Mouse (Mus musculus): ENCODE data around the gene Klhl8.

The Klhl8 gene

DNA sequence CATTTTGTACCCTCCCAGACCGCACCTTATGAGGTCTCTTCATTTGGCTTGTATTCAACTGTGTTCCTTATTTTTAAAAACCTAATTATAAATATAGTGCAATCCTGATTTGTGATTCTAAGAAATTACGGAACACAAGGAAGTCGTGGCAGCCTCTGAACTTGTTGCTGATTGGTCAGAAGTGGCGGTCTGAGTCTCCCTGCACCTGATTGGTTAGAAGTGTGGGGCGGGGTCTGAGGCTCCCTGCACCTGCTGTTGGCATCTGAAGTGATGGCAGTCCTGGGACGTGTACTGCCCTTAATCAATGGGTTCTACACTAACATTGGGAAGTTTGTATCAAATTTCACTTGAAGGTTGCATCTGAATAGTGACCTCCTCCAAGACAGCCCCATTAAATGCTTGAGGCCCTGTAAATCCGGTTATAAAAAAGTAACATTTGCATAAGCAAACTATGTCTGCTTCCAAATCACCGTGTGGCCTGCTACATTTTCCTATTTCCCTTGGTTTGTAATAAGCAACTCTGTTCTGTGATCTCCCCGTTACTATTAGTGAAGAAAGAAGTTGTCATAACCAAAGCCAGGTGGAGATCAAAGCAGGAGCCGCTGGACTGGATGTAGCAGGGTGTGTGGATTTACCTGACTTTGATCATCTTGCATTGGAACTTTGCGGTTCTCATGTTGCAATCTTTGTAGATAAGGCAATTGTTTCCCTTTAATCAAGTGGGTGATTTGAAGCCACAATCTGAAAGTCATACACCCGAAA, 5.7 kb upstream of the Klhl8 start:
- DNase-seq (ENCODE audit: low spot score in 2 of 2): no peak

DNA sequence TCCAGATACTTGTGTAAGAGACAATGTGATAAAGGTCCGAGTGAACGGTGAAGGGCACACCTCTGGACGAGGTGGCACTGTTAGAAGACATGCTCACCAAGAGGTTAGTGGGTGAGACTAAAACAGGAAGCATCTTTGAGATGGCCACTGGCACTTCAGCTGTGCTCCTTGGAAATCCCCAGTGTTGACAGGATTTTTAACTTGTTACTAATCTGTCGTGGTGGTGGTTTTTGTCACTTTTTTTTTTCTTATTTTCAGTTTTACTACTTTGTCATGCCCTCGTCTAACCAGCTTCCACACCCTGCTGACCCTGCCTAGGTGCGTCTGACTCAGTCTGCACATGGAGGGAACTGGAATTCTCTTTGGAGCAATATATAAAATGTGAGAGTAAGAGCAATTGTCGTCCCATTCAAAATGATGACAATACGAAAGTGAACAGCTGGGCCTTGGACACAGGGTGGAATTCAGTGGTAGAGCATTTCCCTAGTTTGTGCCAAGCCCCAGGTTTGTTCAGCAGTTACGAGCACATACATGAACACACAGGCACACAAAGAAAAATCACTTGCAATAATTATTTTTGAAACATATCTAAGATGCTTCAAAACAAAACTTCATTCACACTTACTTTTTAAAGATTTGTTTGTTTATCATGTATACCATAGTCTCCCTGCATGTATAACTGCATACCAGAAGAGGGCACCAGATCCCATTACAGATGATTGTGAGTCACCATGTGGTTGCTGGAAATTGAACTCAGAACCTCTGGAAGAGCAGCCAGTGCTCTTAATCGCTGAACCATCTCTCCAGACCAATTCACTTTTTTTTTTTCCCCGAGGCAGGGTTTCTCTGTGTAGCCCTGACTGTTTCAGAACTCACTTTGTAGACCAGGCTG, 3.5 kb upstream of the Klhl8 start:
- no peak for DNase-seq (ENCODE audit: low spot score in 2 of 2)

DNA sequence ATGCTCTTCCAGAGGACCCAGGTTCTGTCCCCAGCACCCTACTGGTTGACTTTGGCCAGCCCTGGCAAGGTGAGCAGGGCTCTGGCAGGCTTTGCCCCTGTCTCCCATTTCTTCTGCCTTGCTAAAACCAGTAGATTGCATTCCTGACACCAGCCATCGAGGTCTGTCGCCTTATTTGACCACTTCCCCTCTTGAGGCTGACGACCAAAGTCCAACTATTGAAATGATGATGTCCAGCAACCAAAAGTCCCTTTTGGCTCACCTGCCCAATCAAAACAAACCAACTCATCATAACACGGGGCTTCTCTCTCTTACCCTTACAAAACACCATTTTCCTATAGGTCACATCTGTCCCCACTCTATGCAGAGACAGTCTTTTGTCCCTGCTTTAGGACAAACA, 2.1 kb upstream of the Klhl8 start:
- DNase-seq (ENCODE audit: low spot score in 2 of 2): no peak

DNA sequence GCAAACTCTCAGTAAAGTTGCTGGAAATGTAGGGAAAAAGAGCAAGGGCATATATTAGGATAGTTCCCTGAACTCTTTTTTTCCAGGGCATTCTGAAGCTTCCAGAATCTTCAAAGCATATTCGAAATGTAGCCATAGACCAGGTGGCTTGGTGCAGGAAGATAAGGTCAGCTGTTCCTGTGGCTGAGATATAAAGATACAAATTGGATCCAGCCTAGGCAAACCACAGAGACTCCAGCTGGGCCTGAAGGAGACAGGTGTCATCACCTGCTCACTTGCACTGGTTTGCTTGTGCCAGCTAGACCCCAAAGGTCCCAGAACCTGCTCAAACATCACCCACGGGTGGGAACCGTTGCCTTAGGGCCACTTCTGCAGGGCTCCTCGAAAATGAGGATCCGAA, 496 bp upstream of the Klhl8 start:
- DNase-seq (ENCODE audit: low spot score in 2 of 2): no peak

- no peak for DNase-seq (ENCODE audit: low spot score in 2 of 2)
Observed at GRCm38 (mm10) chr5:103910156-103910555, 903 bp downstream of the Klhl8 start.

GRCm38 (mm10) chr5:103909466-103909865, 1.6 kb downstream of the Klhl8 start:
- no peak for DNase-seq (ENCODE audit: low spot score in 2 of 2)

DNA sequence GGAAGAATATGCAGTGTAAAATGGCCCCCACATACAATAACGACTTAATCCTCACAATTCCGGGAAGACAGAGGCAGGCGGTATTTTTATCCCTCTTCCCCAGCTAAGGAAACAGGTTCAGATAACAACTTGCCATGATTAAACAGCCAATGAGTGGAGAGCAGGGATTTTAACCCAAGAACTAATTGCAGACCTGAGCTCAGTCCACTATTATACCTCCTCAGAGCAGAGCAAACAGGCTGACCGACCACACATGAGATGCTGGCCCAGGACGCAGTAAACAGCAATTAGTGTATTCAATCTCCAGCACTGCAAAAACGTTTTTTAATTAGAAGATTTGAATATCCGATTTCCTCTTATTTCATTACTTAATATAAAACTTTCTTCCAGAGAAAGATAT, 2.2 kb downstream of the Klhl8 start:
- no peak for DNase-seq (ENCODE audit: low spot score in 2 of 2)

DNA sequence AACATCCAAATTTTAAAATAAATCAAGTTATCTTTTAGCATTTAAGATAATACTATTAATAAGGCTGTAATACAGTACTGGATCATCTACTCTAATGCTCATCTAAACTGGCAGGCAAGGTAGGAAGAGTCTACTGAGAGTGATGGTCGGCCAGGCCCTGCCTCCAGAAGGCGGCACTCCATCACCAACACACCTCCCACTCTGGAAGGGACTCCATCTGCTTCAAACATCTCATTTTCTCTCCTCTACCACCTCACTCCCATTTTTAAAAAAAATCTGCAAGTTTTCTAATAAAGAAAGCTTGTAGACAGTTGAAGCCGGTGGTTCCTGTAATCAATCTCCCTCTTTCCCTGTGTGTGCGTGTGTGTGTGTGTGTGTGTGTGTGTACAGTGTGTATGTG, 3.2 kb downstream of the Klhl8 start:
- peak; percentile 24 to 44 for DNase-seq (ENCODE audit: low spot score in 2 of 2)

DNA sequence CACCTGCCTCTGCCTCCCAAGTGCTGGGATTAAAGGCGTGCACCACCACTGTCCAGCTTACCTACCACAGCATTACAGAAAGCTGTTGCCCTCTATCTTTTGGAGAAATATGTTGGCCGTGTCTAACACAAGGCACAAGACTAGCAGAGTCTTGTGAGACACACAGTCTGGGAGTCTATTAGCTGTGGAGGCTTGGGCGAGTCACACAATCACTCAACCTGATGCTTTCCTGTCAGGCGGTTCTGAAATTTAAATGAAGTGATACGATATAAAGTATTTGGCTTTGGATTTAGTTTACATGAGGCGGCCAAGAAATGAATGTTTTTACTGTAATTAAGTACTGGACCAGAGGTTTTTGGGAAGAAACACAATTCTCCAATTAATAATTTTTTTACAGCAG, 4.9 kb downstream of the Klhl8 start:
- no peak for DNase-seq (ENCODE audit: low spot score in 2 of 2)

DNA sequence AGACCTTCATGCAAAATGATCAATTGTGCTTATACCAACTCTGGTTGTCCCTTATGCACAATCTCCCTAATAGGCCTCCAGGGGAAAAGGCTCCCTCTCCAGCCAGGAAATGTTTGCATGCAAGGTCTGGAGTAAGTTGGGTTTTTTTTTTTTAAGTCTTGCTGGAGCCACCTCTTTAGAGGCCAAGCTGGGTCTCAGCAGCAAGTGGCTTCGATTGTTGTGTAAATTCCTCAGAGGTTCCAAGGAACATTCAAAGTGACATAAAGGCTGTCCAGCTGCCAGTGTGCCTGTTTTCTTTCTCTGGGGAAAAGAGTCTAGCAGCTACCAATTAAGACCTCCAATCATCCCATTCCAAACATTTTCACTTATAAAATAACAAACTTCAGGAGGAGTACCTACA, 12.7 kb downstream of the Klhl8 start:
- DNase-seq (ENCODE audit: low spot score in 2 of 2): no peak

GRCm38 (mm10) chr5:103889766-103890165, 21.3 kb downstream of the Klhl8 start:
- no peak for DNase-seq (ENCODE audit: low spot score in 2 of 2)

DNA sequence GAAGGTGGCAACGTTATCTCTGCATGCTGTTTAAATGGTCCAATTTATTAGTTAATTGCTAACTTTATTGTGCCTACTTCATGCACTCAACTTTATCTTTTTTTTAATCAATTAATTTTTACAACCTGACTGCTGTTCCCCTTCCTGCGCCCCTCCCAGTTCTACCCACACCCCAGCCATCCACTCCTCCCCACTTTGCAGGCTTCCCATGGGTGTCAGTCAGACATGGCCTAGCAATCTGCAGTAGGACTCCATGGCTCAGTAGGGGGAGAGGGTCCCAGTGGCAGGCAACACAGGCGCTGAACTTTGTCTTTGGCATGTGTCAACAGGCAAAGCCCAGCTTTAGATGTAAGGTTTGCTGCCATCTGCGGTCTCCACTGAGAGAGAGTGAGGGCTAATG, 47.3 kb downstream of the Klhl8 start:
- no peak for DNase-seq (ENCODE audit: low spot score in 2 of 2)

DNA sequence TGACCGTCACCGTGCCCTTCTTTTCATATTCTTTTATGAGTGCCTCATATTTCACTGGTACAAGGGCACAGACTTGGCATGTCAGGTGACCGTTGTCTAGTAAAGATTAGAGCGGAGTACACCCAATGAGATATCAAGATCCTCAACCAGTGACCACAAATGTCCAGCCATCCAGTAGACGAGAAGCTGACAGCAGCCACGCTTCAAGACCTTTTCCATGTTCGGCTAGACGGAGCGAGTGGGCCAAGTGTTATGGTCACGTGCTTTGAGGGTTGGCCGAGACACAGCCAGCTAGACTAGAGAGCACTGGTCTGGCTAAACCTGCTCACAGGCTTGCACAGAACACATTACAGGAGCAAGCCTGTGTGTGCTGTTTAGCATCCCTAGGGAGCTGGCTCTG, 50.4 kb downstream of the Klhl8 start:
- DNase-seq (ENCODE audit: low spot score in 2 of 2): no peak

- DNase-seq (ENCODE audit: low spot score in 2 of 2): no peak
Observed at GRCm38 (mm10) chr5:103857151-103857550, 53.9 kb downstream of the Klhl8 start.

DNA sequence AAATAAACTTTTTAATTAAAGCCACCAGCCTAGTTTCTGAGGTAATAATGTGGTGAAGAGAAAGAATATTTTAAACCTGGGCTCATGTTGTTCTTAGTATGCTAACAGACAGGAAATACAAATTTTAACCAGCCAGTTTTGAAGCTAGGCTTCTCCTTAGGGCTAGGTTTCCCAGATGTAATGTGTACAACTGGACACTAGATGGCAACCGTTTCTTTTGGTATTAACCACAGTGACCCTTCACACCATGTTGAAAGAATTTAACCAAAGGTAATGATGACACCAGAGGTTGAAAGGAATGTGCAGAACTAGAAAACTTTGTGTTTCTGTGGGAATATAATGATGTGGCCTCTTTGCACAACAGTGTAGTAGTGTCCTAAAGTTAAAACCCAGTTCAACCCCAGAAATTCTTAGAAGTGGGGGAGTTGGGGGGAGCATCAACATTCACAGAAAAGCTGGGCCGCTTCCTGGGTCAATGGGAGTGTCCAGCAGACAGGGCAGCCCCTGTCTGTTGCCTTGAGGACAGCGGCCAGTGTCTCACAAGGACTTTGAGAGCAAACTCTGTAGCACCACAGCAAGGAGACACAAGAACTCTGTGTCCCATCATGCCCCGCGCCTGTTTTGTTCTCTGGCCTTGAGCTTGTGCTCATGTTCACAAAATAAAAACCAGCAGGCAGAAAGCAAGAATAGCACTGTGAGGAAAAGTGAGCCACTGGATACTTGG, 54.6 kb downstream of the Klhl8 start:
- DNase-seq (ENCODE audit: low spot score in 2 of 2): no peak

- no peak for DNase-seq (ENCODE audit: low spot score in 2 of 2)
Observed at GRCm38 (mm10) chr5:103855483-103856211, 55.4 kb downstream of the Klhl8 start.

DNA sequence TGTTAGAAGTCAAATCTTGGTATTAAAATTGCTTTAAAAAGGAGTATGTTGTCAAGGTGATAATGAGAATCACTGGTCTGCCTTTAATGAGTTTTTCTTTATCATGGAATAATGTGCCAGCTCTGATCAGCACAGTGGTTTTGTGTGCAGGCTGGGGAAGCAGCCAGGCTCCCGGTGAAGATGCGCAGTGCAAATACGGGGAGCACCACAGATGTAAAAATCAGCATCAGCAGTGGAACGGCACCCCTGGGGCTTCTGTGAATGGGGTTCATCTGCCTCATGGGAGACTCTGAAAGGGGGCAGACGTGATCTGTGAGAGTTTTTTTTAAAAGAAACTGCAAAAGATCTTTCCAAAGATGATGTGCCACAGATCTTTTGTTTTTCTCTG, 56.3 kb downstream of the Klhl8 start:
- no peak for DNase-seq (ENCODE audit: low spot score in 2 of 2)

DNA sequence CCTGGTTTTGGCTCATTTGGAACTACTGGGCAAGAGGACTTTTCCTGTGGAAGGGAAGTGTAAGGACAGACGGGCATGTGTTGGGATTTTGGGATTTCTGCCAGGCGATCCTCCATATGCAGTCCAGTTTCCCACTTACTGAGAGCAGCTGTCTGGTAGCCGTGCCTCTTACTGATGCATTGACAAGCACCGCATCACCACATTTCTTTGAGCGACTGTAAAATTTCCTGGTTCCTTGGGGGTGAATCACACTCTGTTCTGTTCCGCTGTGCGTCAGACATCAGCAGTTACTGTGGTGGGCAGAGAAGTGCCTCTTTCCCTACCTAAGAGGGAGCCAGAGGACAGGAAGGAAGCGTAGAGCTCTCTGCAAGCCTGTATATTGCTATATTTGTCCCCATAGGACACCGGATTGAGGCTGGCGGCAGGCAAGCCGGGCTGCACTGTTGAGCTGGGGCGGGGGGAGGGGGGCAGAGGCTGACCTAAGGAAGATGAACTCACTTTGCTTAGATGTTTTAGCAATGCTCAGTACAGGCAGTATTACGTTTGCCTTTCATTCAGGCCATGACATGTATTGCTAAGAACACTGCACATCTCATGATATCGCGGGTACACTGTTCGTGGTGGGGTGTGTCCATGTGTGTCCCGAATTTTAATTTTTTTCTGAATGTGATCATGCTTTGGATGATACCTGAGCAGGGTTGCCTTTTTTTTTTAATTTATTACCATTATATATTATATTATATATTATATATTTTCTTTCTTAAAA, 56.8 kb downstream of the Klhl8 start:
- DNase-seq (ENCODE audit: low spot score in 2 of 2): peak; percentile 53 to 80

GRCm38 (mm10) chr5:103852756-103853549, 58.1 kb downstream of the Klhl8 start:
- no peak for DNase-seq (ENCODE audit: low spot score in 2 of 2)

DNA sequence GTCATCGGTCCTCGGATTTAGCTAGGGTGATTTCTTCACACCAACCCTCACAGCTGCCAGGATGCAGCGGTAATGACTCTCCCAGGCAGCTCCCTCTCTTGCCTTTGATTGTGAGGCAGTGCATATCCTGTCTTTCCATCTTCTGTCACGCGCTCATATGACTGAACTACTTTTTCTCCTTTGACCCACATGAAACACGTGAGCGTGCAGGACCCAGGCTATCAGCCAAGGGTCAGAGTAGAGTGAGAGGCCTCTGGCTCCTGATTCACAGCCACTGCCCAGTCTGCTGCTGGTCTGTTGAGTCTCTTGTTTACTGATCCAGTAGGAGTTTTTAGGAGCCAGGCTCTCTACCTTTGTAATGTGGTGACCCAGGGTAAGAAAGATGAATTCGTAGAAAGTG, 62.5 kb downstream of the Klhl8 start:
- no peak for DNase-seq (ENCODE audit: low spot score in 2 of 2)

Measured in right cerebral cortex, postnatal 36 days (tissue).